Mouse (Mus musculus) myocyte (in vitro differentiated cells): ENCODE results near the gene Glis3.

Experiments used
- CEBPB ChIP-seq: IDR thresholded peaks from 2 replicates; pipeline ENCODE4 v1.6.1; 2011; ENCODE audit warnings: mild to moderate bottlenecking, moderate library complexity; ENCODE audit not compliant: poor library complexity, insufficient read depth, severe bottlenecking
- E2F4 ChIP-seq: IDR thresholded peaks from one replicate; pipeline ENCODE4 v1.6.1; 2011; ENCODE audit warnings: mild to moderate bottlenecking, control low read depth, moderate library complexity; ENCODE audit not compliant: insufficient read depth
- MAX ChIP-seq: IDR thresholded peaks from one replicate; pipeline ENCODE4 v1.6.1; 2011; ENCODE audit warnings: low read depth, mild to moderate bottlenecking, control low read depth
- MYOD1 ChIP-seq, 3 experiments: IDR thresholded peaks; one replicate each; pipeline ENCODE4 v1.6.1; 2011; ENCODE audit warnings: control low read depth in 2 of 3, low read depth in 2 of 3, mild to moderate bottlenecking in 2 of 3, moderate library complexity in 1 of 3; ENCODE audit not compliant: insufficient read length in 2 of 3, control insufficient read depth in 1 of 3
- MYOG ChIP-seq, 3 experiments: IDR thresholded peaks; one replicate each; pipeline ENCODE4 v1.6.1; 2011; ENCODE audit warnings: control low read depth in 2 of 3, low read depth in 2 of 3, mild to moderate bottlenecking in 2 of 3; ENCODE audit not compliant: insufficient read length in 2 of 3, control insufficient read depth in 1 of 3, insufficient read depth in 1 of 3
- POLR2A ChIP-seq: IDR thresholded peaks from one replicate; pipeline ENCODE4 v1.6.1; 2011; ENCODE audit warnings: low read depth, mild to moderate bottlenecking, control low read depth, moderate library complexity; ENCODE audit not compliant: insufficient read length
- SRF ChIP-seq: IDR thresholded peaks from one replicate; pipeline ENCODE4 v1.6.1; 2011; ENCODE audit warnings: low read depth; ENCODE audit not compliant: control insufficient read depth, insufficient read length
- TCF12 ChIP-seq: IDR thresholded peaks from one replicate; pipeline ENCODE4 v1.6.1; 2011; ENCODE audit warnings: mild to moderate bottlenecking, control low read depth; ENCODE audit not compliant: poor library complexity, insufficient read depth, severe bottlenecking
- USF1 ChIP-seq: IDR thresholded peaks from one replicate; pipeline ENCODE4 v1.6.1; 2011; ENCODE audit warnings: low read depth, mild to moderate bottlenecking, control low read depth, moderate library complexity

DNA sequence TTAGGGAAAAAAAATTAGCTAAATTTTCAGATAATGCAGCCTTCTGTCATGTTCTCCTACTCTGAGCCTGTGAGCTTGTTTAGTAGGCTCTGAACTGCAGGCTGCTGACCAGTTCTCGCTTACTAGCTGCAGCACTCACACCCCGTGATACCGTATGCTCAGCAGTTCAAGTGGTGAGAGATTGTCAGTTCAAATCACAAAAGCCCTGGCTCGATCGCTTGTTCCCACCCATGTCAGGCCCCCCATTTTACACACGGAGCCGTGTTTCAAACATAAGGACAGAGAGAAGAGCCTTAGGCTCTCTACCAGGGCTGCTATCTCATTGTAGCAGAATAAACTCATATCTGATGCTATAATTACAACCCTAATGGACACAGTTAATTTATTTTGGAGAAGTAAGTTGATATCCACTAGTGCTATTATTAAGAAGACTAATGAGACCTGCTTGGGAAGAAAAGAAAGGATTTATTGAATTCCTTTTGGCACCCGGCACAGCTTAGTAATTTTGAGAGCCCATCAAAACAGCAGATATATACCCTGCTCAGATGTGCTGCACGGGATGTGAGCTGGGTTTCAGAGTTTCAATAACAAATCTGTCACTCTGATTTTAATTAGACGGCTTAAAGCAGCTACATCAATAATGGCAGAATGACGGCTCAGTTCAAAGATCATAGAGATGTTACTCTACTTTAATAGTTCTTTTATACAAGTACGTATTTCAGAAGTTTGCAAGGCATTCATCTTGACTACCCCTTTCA lies 284.9 kb downstream of the Glis3 start:
- TF ChIP-seq POLR2A (no peak), MAX (no peak), TCF12 (no peak), E2F4 (no peak), MYOG (IDR thresholded peaks at IDR 0.05; ENCODE audit: control insufficient read depth in 1 of 3, insufficient read depth in 1 of 3, insufficient read length in 2 of 3, low read depth in 2 of 3) (no peak), CEBPB (no peak), USF1 (no peak), MYOD1 (IDR thresholded peaks at IDR 0.05; ENCODE audit: control insufficient read depth in 1 of 3, insufficient read length in 2 of 3, low read depth in 2 of 3) (no peak), SRF (no peak)
